Mouse (Mus musculus) hematopoietic stem cell, adult 5-6 weeks (primary cell): ENCODE results near the gene Setd5. TPM values are rescaled to one million over a fixed set of nuclear protein-coding genes. Genes with fewer than 3 reads are reported as not detected.

Experiments used
- ATAC-seq, 2 experiments: fragments of 125-278 bp in 1 of 2; replicated peaks in 1 of 2; 2 replicates each; pipeline ENCODE4 v1.8.0; 2016 to 2017; ENCODE audit warnings: inconsistent platforms in 2 of 2, mild to moderate bottlenecking in 2 of 2, moderate number of reproducible peaks in 2 of 2, low read depth in 1 of 2, moderate TSS enrichment in 1 of 2; ENCODE audit not compliant: low FRiP score in 2 of 2, poor library complexity in 2 of 2, severe bottlenecking in 2 of 2, insufficient read depth in 1 of 2, low TSS enrichment in 1 of 2
- total RNA-seq: library from RNA; stranded (forward); fragments of 172-1452, 232-1000 nt; gene quantifications from 2 replicates; pipeline ENCODE4 v1.2.3, GENCODE M21; 2017

Gene Setd5
- total RNA-seq, 1 experiment from 2014 or later, result 69.7 TPM

DNA sequence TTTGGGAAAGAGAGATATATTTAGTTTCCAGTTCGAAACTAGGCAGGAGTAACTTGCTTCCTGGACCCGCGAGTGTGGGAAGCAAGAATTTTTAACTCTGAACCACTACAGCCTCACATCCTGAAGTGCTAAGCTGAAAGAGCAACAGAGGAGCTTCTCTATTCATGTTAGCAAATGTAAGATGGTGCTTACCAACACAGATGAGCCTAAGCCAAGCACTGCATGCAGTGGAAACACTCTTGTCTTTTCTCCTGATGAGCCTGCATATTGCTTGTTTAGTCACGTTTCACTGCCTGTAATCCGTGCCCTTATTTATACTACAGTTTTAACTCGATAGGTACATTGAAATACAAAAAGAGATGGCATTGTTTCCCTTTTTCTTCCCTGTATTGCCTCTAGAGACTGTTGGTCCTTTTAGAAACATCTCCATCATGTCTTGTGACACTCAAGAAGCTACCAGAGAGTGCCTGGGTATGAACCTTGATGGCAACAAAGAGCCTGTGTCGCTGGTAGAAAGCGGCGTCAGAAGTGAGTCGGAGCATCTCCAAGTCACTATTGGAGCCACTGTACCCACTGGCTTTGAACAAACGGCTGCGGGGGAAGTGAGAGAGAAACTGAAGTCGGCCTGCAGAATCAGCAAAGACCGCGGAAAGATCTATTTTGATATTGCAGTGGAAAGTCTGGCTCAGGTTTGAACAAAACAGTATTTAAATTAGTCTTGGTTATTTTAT lies 30.0 kb upstream of the Setd5 start:
- no peak for ATAC-seq

DNA sequence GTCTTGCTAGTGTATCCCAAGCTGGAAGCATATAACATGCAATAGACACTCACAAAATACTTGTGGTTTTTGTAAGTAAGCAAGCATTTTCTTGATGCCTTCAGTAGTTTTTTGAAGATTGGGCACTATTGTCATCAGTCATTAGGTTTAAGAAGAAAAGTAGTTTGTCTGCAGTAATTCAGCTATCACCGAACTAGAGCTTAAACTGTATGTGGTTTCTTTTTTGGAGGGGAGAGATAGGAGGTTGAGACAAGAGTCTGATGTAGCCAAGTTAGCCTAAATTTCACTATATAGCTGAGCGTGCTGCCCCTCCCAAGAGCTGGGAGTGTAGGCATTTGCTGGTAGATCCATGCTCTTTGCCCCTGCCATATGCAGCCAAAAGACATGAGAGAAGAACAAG lies 28.8 kb upstream of the Setd5 start:
- no peak for ATAC-seq

DNA sequence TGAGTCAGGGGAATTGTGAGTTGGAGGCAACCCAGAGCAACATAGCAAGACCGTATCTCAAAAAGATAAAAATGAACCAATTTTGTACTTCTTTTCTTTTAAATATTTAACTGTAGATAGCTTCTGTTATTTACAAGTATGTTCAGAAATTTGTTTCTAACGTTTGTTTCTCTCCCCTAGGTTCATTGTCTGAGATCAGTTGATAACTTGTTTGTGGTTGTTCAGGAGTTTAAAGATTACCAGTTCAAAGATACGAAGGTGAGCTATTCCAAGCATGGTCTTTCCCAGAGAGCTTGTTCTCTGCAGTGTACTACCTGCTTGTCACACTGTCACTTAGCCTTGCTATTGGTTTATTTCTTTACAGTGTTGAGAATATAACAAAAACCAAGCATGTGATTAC lies 28.0 kb upstream of the Setd5 start:
- no peak for ATAC-seq

DNA sequence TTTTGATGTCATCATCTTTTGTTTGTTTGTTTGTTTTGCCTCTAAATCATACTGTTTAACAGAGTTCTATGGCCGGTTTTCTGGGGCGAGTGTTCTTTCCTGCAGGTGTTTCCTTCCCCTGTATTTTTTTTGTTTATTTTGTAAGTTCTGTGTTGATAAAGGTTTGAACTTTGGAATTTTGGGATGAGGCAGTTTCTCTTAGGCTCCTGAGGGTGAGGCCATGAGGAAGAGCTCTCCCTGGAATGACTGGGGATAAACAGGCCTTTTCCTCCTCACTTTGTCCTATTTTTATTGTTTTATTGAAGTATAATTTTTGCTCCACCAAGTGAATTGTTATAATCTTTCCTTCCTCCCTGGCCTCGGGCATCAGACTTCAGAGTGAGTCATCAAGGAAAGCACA lies 24.2 kb upstream of the Setd5 start:
- no peak for ATAC-seq

DNA sequence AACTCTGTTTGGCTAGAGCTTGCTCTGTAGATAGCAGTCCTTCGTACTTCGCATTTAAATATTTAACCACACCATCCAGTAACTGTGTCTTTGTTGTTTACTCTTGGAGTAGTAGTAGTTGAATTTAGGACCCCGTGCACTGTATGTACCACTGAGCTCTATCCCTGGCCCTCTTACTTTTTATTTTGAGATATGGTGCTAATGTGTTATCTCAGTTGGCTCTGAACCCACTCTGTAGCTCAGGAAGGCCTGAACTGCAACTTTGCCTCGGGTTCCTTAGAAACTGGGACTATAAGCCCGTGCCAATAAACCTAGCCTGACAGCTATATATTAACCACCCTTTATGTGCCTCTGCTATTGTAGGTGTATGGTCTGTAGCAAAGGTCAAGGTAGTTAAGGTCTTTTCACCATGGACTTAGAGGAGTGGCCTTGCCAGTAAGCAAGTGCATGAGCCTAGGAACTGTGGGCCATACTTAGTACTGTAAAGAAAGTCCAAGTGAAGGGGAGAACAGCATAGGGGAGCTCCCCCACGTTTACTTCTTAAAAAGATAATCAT lies 22.5 kb upstream of the Setd5 start:
- no peak for ATAC-seq

DNA sequence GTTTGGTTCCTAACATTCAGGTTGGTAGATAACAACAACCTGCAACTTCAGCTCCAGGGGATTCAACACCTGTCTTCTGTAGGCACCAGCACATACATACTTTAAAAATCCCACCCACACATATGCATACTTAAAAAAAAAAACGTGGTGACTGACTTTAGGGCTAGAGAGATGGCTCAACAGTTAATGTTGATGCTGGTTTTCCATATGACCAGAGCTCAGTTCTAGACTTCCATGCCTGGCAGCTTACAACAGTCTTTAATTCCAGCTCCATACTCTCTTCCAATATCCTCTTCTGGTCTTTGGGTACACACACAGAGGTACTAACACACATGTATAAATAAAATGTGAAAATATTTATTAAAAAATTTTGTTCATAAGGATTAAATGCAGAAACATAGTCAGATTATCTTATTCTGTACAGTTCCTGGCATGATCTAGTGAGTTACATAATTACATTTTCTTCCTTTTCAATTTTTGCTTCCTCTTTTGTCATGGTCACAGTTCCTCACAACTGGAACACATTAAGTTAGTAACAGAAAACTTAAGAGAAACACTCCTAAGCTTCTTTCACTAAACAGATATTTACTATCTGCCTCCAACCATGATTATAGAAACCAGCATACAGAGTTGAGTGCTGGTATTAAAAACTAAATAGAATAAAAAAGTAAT lies 16.1 kb upstream of the Setd5 start:
- no peak for ATAC-seq

DNA sequence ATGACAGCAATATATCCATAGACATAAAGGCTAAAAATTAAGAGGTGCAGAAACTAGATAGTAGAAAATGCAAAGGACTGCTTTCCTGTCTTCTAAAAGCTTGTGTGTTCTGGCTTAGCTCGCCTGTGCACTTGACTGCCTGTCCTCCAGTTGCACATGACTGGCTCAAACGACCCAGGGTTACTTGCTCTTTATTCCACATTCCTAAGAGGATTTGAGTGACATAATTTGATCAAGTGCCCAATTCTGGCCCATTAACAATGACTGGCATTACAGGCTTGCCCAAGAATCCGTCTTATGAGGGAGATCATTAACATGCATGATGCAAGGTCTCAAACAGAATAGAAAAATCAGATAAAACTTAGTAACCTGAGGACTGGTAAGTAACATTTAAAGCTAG lies 14.9 kb upstream of the Setd5 start:
- no peak for ATAC-seq

DNA sequence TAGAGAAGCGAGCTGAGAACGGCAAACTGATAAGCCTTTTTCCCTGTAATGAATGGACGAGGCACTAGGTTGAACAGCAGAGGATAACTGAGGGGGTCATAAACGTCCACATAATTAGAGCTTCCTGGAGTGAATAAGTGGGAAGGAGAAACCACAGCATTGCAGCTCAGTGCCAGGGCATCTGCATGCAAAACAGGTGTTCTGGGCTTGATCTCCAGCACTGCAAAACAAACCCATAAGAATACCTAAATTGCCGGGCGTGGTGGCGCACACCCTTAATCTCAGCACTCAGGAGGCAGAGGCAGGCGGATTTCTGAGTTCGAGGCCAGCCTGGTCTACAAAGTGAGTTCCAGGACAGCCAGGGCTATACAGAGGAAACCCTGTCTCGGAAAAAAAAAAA lies 13.8 kb upstream of the Setd5 start:
- ATAC-seq, result no peak

DNA sequence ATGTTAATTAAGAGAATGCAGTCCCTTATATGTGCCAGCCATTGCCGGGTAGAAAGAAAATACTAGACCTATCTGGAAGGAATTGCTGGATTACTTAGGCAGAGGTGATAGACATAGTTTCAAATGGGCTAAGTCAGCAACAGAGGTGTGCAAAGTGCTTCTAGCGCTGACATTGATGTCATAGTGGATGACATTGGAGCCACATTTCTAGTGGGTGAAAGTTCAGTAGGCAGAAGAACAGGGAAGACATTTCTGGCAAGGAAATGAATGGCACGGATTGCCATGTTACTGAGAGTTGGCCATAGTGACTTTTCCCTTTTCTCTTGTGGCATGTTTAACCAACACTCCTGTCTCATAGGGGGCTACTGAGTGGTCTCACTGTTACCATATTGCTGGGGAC lies 12.0 kb upstream of the Setd5 start:
- no peak for ATAC-seq

DNA sequence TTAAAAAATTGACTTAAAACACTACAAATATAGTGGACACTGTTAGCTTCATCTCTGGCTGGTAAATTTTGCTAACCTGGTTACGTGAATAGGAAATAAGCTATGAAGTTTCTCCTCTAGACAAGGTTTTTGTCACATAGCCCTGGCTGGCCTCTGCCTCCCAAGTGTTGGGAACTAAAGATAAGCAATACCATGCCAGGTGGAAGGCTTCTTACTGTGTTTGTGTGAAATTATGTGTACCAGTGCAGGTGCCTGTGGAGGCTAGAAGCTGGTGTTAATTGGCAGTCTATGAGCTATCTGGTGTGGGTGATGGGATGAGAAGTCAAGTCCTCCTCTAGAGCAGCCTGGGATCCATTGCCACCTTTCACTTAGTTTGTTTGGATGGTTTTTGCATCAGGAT lies 8.0 kb upstream of the Setd5 start:
- no peak for ATAC-seq

DNA sequence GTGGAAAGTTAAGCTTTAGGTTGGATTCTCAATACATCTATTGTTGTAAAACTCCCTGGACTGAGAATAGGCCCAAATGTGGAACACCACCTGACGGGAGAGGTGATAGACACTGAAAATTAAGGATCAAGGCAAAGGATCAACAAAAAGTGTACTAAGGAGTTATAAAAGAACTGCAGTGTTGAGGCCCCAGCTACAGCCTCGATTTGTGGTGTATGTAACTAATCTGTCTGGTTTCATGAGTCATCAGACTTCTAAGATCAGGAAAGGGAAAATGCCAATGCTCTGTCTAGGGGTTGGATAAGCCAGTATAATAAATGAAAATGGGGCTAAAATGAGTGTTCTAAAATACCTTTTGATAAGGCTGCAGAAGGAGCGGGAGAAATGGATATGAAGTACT lies 1.9 kb upstream of the Setd5 start:
- ATAC-seq, result no peak

DNA sequence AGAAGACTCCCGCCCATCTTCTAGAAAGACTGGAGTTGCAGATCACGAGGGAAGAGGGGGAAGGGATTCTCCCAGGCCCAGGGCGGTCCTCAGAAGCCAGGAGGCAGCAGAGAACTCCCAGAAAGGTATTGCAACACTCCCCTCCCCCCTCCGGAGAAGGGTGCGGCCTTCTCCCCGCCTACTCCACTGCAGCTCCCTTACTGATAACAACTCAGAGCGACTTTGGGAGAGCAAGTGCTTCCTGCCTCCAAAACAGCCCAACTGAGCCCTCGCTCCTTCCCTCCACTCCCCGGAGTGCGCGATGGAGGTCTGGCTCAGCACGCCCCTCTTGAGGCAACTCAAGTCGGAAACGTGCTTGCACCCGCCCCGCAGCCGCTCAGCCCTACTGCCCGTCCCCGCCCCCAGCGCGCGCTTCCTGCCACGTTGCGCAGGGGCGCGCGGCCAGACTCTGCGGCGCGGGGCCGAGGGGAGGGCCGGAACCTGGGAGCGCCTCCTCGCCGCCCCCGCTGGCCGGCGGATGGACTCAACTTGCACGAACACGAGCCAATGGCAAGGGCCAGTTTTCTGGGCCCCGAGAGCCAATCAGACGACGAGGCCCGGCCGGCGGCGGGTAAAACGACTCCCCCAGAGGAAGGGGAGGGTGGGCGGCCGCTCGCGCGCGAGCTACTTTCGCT lies 1.0 kb upstream of the Setd5 start:
- peak; percentile 58 to 62 for ATAC-seq

DNA sequence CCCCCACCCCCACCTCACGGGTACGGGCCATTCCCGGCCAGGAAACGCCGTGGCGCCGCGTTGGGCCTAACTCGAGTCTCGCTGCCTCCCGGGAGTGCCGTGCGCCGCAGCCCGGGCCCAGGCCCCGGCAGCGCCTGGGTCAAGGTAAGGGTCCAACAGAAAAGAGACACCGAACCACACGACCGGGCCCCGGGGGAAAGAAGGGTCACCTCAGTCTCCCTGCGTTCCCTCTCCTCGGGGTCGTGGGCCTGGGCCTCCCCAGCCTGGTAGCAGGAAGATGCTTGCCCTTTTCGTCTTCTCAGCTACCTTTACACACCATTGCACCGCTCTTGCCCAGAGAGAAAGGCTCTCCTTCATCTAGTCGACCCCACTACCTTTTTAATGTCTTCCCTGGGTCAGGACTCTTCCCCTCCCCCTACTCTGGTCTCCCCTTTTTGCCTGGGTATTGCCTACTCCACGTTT lies 435 bp downstream of the Setd5 start:
- ATAC-seq, result no peak; a peak in 1 of 4 replicates

DNA sequence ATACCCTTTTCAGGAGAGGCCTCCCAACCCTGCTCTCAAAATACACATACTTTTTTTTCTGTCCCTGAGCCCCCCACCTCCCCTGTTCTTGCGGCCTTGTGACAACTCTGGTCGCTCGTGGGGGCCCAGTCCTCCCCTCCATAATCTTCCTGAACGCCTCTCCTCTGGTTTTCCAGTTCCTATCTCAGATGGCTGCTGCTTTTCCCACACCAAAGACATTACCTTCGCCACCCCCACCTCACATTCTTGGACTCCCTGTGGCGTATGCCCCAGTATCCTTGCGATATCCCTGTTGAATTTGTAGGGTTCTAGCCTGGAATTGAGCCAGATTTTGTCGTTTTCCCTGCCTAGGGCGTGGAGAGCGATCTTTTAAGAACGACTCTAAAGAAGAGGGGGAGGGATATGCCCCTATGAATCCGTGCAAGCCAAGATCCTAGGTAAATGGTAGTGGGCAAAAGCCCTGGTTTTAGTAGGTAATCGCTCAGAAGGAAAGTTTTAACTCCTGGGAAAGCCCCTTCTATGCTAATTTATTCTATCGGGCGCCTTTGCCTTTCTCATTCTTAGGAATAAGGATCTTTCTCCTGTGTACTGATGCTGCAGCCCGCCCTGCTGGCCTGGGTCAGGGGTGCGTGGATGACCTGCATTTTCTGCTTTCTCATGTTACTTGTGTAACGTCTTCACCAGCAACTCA lies 1.0 kb downstream of the Setd5 start:
- ATAC-seq, result no peak

DNA sequence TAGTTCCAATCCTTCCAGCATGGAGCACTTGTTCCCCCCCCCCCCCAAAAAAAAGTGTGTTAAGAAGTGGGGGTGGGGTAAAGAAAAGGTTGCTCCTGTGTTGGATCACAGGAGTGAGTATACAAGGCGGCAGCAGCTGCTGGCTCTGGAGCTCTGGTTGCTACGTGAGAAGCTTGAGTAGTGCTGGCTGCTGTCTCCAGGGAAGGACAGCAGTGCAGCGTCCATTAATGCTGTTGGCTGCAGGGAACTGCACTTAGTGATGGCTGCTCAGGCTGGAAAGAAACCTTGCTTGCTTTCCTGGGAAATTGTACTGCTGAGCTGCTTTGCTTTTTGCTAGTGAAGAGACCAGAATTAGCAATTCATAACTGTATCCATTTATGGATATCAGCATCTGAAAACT lies 2.3 kb downstream of the Setd5 start:
- ATAC-seq, result no peak

DNA sequence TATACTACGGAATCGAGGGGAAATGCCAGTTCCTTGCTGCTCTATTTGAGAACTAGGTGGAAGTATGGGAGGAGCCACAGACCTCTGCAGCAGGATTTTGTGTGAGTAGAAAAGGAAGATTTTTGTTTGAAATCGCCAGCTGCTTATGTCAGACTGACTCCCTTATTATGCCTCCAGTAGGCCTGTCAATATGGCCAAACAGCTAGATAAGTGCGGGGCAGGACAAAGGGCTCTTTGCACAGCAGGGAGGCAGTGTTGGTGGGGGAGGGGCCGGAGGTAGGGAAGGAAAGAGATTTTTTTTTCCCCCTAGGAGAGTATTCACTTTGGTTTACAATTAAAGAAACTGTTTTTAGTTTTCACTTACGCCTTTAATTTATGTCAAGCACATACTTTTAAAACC lies 5.1 kb downstream of the Setd5 start:
- ATAC-seq, result peak in 1 of 2 experiments; percentile 29; a peak in 1 of 4 replicates

DNA sequence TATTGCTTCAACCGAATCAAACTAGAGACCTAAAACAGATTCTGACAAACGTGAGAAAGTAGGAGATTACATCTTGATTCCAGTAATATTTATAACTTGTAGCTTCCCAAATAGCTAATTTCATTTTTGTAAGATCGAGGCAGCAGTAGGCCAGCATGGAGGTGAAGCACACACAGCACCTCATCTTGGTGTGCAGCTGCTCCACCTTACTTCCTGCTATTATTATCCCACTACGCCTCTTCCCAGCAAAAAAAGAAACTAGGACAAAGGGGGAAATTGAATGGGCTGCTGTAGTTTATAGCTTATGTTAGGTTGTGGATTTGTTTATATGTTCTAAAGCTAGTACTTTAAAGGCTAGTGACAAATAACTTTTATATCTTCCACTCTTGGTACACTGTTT lies 7.4 kb downstream of the Setd5 start:
- no peak for ATAC-seq

DNA sequence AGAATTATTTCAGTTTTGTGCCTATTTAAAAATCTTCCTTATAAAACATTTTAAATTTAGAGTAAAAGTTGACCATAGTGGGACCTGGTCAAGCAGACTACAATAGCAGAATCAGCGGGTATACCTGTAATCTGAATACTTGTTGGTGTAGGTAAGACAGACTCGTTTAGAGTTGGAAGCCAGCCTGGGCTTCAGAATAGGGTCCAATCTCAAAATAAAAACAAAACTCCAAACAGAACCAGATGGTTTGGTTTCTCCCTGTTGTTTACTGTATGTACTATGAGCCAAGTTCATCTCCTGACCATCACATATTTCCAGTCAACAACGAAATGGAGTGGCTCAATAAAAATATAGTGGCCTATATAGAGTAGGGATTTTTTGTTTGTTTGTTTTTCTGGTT lies 16.0 kb downstream of the Setd5 start:
- no peak for ATAC-seq
